Mouse (Mus musculus) cerebellum, adult 2 months (tissue): ENCODE results near the gene Rangap1. TPM values are rescaled to one million over a fixed set of nuclear protein-coding genes. Genes with fewer than 3 reads are reported as not detected.
A peak's percentile ranks its signal among the peaks of the same experiment; 100 is the strongest.

ENCODE experiments used
- DNase-seq, 2 experiments: peaks; one replicate each; pipeline ENCODE4 v3.0.0; 2021
- H3K27ac ChIP-seq: fragments of 200-500 bp; 2 replicates; pipeline ENCODE4 v1.5.1; 2012; ENCODE audit warnings: low read length, control low read depth, inconsistent platforms; ENCODE audit not compliant: insufficient read depth
- H3K27me3 ChIP-seq: fragments of 200-500 bp; 2 replicates; pipeline ENCODE4 v1.6.1; 2012; ENCODE audit warnings: inconsistent platforms, mild to moderate bottlenecking, low read length, moderate library complexity; ENCODE audit not compliant: control insufficient read depth, insufficient read depth
- H3K4me1 ChIP-seq: fragments of 200-500 bp; 2 replicates; pipeline ENCODE4 v1.6.1; 2011; ENCODE audit warnings: low read length; ENCODE audit not compliant: control insufficient read depth, insufficient read depth
- H3K4me3 ChIP-seq: fragments of 200-500 bp; replicated peaks from 2 replicates; pipeline ENCODE3; 2011; ENCODE audit warnings: mild to moderate bottlenecking, low read depth, low read length, control low read depth; ENCODE audit not compliant: insufficient read depth
- CTCF ChIP-seq: fragments of 200-500 bp; IDR thresholded peaks from 2 replicates; pipeline ENCODE4 v1.5.1; 2011; ENCODE audit warnings: low read depth, mild to moderate bottlenecking, control low read depth, low read length, moderate library complexity, borderline replicate concordance; ENCODE audit not compliant: insufficient read depth
- POLR2A ChIP-seq: fragments of 200-500 bp; IDR thresholded peaks from 2 replicates; pipeline ENCODE4 v1.6.1; 2011; ENCODE audit warnings: low read length, control low read depth, borderline replicate concordance; ENCODE audit not compliant: insufficient read depth
- WGBS: fragments of 180-500 bp; shearing (Covaris S2); methylation state at CpG from one replicate; pipeline ENCODE4 v1.1.7; 2018; 5-methylcytosine and 5-hydroxymethylcytosine counted together
- polyA plus RNA-seq: library from polyadenylated mRNA; depleted of rRNA; stranded (reverse); fragments of >200 nt; gene quantifications from 2 replicates; pipeline ENCODE4 v1.2.3, GENCODE M21; 2012

Gene Rangap1
- polyA plus RNA-seq, 1 experiment: 113 TPM

DNA sequence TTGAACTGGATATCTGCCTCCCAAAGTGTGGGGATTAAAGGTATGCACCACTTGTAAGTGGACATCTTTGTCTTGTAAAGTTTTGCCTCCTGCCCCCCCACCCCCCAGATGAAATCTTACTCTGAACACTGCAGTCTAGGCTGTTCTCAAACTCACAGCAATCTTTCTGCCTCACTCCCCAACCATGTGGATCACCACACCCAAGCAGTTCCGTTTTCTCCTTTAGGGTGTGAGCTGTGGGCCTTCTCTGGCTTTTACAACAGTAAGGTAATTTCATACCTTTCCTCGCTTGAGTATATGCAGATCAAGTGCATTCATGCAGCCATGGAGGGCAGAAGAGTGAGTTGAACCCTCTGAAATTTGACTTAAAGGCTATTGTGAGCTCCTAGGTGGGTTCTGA, 45.2 kb downstream of the Rangap1 start:
- WGBS: 73% methylated on average over 2 of the region's 2 CpGs
- H3K4me3 ChIP-seq: no peak overlapping the region

DNA sequence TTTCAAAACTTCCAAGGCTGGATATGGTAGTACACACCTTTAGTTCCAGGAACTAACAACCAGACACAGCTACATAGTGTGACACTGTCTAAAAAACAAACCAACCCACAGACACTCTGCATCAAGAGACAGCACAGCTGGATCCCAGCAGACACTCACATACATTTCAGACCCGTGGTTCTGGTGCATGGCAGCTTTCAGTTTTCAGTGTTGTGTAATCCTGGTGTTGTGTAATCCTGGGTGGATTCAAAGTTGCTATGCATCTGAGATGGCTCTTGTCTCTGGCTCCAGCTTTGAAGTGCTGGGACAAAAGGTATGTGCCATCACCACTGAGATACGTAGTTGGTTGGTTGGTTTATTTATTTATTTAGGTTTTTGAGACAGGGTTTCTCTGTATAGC, 46.8 kb downstream of the Rangap1 start:
- 65% methylated on average over 2 of the region's 2 CpGs for WGBS
- Histone ChIP-seq H3K4me3 (no peak overlapping the region), H3K4me1 (no peaks in the 10 kb centered on the region), H3K27ac (no peak overlapping the region), H3K27me3 (no peaks in the 10 kb centered on the region)
- no peak for TF ChIP-seq POLR2A
- no peak for DNase-seq

More for the DNA sequence above, 45.2 kb downstream of the Rangap1 start:
- Histone ChIP-seq H3K27me3 (no peaks in the 10 kb centered on the region), H3K27ac (no peak overlapping the region), H3K4me1 (no peaks in the 10 kb centered on the region)
- no peak for TF ChIP-seq POLR2A
- no peak for TF ChIP-seq CTCF
- no peak for DNase-seq

DNA sequence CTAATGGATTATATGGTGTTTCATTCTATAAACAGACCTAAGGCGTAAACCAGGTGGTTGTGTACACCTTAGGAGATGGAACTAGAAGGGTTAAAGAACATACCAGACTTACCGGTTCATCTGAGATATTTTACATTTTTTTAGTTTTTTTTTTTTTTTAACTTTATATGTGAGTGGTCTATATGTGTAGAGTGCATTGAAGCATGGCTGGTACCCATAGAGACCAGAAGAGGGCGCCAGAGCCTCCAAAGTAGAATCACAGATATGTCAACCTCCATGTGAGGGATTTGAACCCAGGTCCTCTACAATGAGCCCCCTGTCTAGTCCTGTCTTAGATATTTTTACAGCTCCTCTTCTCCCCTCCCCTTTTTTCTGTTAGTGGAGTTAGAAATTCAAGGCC, 47.5 kb downstream of the Rangap1 start:
- WGBS: 55% methylated on average over 3 of the region's 3 CpGs
- DNase-seq: peak; percentile 33 to 41
- H3K27me3 ChIP-seq: no peaks in the 10 kb centered on the region
- H3K4me3 ChIP-seq: no peak overlapping the region
- H3K4me1 ChIP-seq: no peaks in the 10 kb centered on the region
- TF ChIP-seq CTCF: peak; percentile 55; the same call in 1 of the 2 replicates
- no peak for TF ChIP-seq POLR2A
- no peak overlapping the region for H3K27ac ChIP-seq

DNA sequence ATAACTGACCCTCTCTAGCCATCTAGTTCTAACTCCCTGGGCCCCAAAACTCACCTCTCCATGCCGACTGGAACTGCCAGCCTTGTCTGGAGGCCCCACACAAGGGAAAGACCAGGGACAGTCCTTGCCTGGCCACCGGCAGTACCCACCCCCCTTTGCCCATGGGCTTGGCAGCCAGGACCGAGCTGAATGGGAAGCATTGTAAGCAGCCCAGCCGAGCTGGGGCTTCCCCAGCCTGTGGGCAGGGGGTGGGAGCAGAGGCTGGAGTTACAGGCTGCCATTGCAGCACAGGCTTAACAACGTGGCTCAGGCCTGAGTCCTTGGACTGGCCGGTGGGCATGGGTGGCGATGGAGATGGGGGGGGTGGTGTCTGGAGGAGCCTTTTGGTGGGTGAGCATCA, 48.2 kb downstream of the Rangap1 start, which contains the start of gene Chadl:
Gene Chadl, minus strand, starts transcription at position 113 of the 400 bp plus-strand sequence.
- H3K27ac ChIP-seq: no peak within 1 kb of the TSS
- WGBS: 44% methylated on average over 7 of the region's 7 CpGs
- TF ChIP-seq POLR2A (no peak), CTCF (no peak)

DNA sequence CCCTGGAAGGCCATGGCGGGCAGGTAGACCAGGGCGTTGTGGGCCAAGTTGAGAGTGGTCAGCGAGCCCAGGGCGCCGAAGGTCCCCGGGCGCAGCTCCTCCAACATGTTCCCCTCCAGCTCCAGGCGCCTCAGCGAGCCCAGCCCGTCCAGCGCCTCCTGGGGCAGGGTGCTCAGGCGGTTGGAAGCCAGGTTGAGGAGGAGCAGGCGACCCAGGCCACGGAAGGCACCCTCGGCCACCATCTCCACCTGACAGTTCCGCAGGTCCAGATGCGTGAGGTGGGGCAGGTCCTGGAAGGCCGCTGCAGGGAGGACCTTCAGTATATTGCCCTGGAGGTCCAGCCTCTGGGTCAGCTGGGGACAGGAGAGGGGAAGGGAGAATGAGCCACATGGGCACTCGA, 50.4 kb downstream of the Rangap1 start:
- DNase-seq: no peak
- Histone ChIP-seq H3K4me1 (no peaks in the 10 kb centered on the region), H3K27ac (no peak overlapping the region), H3K4me3 (peak overlapping the region; percentile 56), H3K27me3 (no peaks in the 10 kb centered on the region)
- TF ChIP-seq CTCF (no peak), POLR2A (no peak)
- WGBS: 32% methylated on average over 19 of the region's 19 CpGs

More for the DNA sequence above, 48.2 kb downstream of the Rangap1 start, which contains the start of gene Chadl:
- no peaks in the 10 kb centered on the region for H3K27me3 ChIP-seq
- H3K4me3 ChIP-seq: no peak within 1 kb of the TSS
- H3K4me1 ChIP-seq: no peaks in the 10 kb centered on the region
- peak; percentile 27 to 32 for DNase-seq

DNA sequence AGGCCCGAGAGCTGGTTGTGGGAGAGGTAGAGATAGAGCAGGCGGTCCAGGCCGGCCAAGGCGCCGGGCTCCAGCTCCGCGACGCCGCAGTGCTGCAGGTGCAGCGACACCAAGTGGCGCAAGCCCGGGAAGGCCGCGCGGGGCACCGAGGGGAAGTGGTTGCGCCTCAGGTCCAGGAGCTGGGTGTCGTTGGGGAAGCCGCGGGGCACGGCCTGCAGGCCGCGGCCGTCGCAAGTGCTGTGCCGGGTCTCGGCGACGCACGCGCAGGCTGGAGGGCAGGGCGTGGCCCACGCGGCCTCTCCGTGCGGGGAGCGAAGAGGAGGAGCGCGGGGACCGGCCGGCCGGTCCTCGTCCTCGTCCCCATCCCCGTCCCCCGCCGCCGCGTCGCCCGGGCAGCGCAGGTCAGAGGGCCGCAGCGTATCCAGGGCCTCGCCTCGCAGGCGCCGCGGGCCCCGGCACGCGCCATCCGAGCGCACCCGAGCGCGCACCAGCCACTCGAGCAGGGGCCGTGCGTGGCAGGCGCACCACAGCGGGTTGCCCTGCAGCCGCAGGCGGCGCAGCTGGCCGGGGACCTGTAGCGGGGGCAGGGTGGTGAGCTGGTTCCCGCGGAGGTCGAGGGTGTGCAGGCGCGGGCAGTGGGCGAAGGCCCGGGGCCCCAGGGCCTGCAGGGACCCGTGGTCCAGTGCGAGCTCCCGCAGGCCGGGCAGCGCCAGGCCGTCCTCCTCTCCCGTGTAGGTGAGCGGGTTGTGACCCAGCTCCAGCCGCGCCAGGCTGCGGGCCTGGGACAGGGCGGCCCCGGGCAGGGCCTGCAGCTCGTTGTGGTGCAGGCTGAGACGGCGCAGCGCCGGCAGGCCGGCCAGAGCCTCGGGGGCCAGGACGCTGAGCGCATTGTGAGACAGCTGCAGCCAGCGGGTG, 51.1 kb downstream of the Rangap1 start:
- Histone ChIP-seq H3K27me3 (no peaks in the 10 kb centered on the region), H3K27ac (peak overlapping the region; percentile 26), H3K4me1 (peaks cover 2% of the 10 kb centered on the region; the same call in 1 of the 2 replicates), H3K4me3 (peak overlapping the region; percentile 56)
- under 1% methylated on average over 103 of the region's 107 CpGs for WGBS
- DNase-seq: peak; percentile 89 to 91
- TF ChIP-seq CTCF: peak; percentile 54
- peak; percentile 49; the same call in 1 of the 2 replicates for TF ChIP-seq POLR2A

DNA sequence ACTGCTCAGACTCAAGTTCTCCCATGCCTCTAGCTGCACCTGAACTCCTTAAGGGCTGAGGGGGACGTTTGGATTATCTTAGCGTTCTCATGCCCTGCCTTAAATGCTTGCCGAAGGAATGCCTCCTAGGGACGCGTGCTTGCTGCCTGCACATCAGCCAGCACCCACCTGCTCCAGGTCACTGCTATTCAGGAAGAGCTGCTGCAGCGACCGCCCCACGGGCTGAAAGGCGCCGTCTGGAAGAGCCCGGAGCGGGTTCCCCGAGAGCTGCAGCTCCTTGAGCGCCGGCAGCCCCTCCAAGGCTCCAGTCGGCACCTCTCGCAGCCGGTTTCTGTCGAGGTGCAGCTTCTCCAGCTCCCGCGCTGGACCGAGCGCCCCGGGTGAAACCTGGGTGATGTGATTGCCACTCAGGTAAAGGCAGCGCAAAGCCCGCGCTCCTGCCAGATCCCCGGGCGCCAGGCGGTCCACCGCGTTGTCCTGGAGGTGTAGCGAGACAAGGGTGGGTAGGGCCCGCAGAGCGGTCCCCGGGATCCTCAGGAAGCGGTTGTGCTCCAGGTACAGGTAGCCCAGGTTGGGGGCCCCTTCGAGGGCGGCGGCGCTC, 51.9 kb downstream of the Rangap1 start:
- no peak for DNase-seq
- Histone ChIP-seq H3K4me1 (peaks cover 2% of the 10 kb centered on the region; the same call in 1 of the 2 replicates), H3K27me3 (no peaks in the 10 kb centered on the region), H3K27ac (peak overlapping the region; percentile 26), H3K4me3 (peak overlapping the region; percentile 56)
- TF ChIP-seq CTCF (no peak), POLR2A (no peak)
- 3% methylated on average over 41 of the region's 41 CpGs for WGBS
